Mouse (Mus musculus) liver, embryonic 18 days (tissue): ENCODE results near the gene Thada. TPM values are rescaled to one million over a fixed set of nuclear protein-coding genes. Genes with fewer than 3 reads are reported as not detected.

Experiments used
- polyA plus RNA-seq: library from polyadenylated mRNA; depleted of rRNA; stranded (reverse); fragments of >200 nt; gene quantifications from 2 replicates; pipeline ENCODE4 v1.2.3, GENCODE M21; 2012; rRNA removed

Gene Thada
- polyA plus RNA-seq: 1.8 and 2.5 TPM in 2 replicates

DNA sequence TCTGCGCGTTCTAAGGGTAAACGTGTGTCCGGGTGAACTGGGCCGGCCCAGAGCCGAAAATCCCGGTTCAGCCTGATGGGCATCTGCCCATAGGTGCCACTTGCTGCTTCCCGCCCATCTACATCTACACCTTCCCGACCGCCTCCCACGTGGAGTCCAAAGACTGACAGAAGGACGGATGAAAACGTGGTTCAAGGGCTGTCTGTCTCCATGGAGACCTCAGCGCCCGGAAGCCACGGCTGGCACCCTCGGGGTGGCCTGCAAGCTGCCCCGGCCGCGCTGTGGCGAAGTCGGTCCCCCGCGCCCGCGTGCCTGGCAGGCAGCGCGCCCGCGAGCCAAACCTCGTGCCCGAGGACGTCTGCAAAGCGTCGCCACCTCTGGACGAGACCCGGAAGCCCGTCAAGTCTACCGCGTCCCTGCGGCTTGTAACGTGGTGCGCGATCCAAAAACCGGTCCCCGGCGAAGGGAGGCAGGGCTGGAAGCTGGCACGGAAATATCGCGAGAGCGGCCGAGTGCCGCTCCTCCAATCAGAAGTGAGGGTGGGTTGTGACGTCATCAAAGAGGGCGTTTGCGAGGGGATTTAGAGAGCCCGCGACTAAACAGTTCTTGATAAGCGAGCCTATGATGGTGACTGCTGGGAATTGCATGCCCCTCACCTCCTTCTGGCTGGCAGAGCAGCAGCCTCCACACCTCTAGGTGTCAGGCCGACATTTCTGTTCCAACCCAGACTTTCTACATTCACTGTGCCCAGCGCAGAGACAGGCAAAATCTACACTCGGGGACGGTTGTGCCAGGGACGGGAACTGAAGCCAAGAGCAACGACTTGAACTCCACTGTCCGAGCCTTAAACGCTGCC lies at the start of gene Thada:
Gene Thada (minus strand): TSS at position 453 of the 856 bp plus-strand sequence.

DNA sequence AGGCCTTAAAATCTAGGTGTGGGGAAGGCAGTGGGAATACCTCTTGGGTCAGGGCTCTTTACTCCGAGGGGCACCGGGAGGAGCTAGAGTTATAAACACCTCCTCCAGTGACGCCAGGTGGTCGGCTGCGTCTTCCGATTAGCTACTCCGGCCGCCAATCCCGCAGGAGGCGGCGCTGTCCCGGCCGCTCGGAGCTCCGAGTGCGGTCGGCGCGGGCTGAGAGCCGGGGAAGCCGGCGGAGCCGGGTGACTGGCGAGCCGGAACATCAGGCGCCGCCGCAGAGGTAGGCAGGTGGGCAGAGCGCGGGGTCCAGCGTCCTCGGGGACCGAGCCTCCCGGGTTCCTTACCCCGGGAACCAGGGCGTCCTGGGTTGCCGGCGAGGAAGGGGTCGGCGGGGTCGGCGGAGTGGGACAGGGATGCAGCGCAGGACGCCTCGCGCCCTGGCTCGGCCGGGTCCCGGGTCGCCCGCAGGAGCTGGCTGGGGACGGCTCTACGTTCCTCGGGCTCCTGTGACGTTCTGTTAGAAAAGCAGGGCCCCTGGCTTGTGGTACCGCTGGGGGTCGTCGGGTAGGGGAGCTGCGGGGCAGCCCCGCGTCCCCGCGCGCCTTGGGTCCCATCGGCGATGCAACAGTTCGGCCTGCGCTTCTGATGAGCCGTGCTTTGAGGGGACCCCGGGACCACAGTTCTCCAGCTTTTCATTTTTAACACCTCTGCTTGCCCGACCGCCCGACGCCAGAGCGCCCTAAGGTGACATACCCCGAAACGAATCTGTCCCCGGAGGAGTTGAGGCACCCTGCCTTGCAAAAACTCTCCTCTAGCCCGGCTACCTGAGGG lies 45.9 kb upstream of the Thada start, which contains the start of gene Plekhh2:
Gene Plekhh2 (plus strand): TSS at position 214 of the 834 bp plus-strand sequence.

DNA sequence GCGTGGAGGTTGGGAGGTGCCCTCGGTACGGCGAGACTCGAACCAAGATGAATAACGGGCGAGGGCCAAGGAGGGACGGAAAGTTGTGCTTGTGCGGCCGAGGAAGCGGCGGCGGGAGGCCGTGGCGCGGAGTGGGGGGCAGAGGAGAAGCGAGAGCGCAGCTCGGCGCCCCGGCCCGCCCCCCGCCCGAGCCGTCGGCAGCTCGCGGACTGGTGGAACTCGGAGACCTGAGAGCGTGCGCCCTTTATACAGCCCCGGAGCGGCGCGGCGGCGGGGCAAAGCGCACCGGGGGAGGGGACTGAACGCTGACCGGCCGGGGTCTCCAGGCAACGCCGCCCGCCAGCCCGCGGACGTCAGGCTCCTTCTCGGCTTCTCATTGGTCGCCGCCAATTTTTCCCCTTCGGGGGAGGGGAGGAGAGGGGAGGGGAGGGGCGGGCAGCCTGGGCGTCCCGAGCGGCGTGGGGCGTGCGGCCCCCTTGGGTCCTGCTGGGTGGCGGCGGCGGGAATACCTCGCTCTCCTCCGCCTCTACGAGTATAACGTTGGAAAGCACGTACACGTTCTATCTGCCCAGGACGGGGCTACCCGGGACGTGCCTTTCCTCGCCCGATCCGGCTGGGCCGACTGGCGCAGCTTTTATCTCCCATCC lies 278.2 kb downstream of the Thada start, which contains the start of gene Zfp36l2:
Gene Zfp36l2 (minus strand): TSS at position 221 of the 647 bp plus-strand sequence.

Other genes with a start within 250 kb of the Thada start
- 0.62 and 0.64 TPM in 2 replicates for gene Plekhh2, start 45.7 kb upstream of the Thada start, polyA plus RNA-seq
- gene Dync2li1, start 160.3 kb upstream of the Thada start, polyA plus RNA-seq: 2.9 and 3.4 TPM in 2 replicates
- gene Abcg8, start 210.1 kb upstream of the Thada start, polyA plus RNA-seq: 1.1 and 1.9 TPM in 2 replicates
- 1.1 and 3.2 TPM in 2 replicates for gene Abcg5, start 216.8 kb upstream of the Thada start, polyA plus RNA-seq